Mouse (Mus musculus) spleen, adult 2 months (tissue): ENCODE measurements around the gene Fancc.

ENCODE experiments used
- CTCF ChIP-seq: fragments of 200-500 bp; IDR thresholded peaks from 2 replicates; pipeline ENCODE4 v1.5.1; 2011; ENCODE audit warnings: mild to moderate bottlenecking, inconsistent platforms; ENCODE audit not compliant: insufficient read depth, insufficient read length, insufficient replicate concordance; ENCODE audit errors: extremely low read depth
- POLR2A ChIP-seq: fragments of 200-500 bp; IDR thresholded peaks from 2 replicates; pipeline ENCODE4 v1.6.1; 2011; ENCODE audit warnings: low read depth, low read length, inconsistent platforms

GRCm38 (mm10) chr13:63324978-63325848, 171.9 kb downstream of the Fancc start:
- TF ChIP-seq CTCF, result no peak
- no peak for TF ChIP-seq POLR2A
